Mouse (Mus musculus): ENCODE data around the gene Itpr2.

DNA sequence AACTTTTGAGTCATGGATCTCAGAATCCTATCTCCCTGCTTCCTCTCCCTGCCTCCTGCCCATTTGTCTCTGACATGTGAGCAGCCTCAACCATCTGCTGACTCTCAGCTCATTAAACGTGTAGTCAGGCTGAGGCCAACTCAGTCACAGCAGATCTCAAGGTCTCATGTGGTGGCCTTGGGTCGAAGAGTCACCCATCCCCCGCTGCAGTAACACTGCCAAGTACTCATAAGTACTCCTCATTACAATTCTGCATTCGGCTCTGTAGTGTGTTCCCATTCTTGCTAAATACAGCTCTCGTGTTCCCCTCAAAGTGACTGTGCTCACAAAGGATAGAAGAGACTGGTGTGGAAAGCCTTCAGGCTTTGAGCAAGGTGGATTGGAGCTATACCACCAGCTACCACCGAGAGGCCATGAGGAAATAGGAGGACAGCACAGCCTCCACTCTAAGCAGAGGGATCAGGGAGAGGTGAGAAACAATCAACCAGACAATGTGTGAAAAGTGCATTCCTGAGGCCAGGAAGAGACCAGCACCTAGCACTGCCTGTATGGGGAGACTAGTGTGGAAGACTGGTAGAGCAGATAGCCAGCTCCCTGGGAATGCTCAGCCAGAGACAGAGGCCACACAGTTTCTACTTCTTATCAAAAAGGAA, 170.9 kb downstream of the Itpr2 start:
- TF ChIP-seq GATA1 (IDR thresholded peaks at IDR 0.05; ENCODE audit: borderline replicate concordance, low read length) (no peak), CTCF (IDR thresholded peaks at IDR 0.05; ENCODE audit: low read depth, low read length) (no peak), TAL1 (conservative IDR thresholded peaks at IDR 0.05; ENCODE audit: low read depth, low read length) (no peak), POLR2AphosphoS5 (IDR thresholded peaks at IDR 0.05; ENCODE audit: insufficient replicate concordance, low read depth, low read length) (no peak), GATA2 (IDR thresholded peaks at IDR 0.05; ENCODE audit: borderline replicate concordance, low read depth, low read length) (no peak)

Measured in G1E (cell line).